Mouse (Mus musculus) G1E (cell line): ENCODE measurements around the gene Clns1a.

Source experiments
- CTCF ChIP-seq: IDR thresholded peaks from 2 replicates; pipeline ENCODE4 v1.5.1; 2012; ENCODE audit warnings: low read depth, low read length, inconsistent platforms, mixed read lengths
- TAL1 ChIP-seq: conservative IDR thresholded peaks from 2 replicates; pipeline ENCODE4 v1.6.1; 2012; ENCODE audit warnings: low read depth, low read length, inconsistent platforms, mixed read lengths

DNA sequence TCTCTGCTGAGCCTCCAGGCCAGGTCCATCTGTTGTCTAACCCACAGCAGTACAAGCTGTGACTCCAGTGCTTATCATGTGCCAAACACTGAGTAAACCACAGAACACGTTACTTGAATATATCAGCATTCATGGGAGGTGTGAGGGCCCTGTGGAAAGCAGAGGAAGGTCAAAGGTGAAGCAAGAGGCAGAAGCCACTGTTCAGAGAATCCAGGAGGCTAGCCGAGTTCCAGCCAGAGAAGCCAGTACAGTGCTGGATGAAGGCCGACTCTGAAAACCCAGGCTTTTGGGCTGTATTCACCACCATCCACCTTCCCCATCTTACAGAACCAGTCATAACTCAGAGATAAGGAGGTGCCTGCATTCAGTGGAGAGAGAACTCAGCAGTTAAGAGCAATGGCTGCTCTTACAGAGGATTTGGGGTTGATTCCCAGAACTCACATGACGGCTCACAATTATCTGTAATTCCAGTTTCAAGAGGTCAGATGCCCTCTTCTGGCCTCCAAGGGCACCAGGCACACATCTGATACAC is 50.8 kb downstream of the Clns1a start:
- TF ChIP-seq CTCF (no peak), TAL1 (0 out of 2 replicates have a peak, but pooled peaks have one; percentile 20)
